Mouse (Mus musculus) 3134 (cell line): ENCODE data around the gene Npcd.

ENCODE experiments used
- DNase-seq: peaks from one replicate; pipeline ENCODE4 v3.0.0-alpha.2; 2011; ENCODE audit warnings: low spot score; ENCODE audit not compliant: insufficient read length; ENCODE audit errors: extremely low read depth

Gene Npcd

DNA sequence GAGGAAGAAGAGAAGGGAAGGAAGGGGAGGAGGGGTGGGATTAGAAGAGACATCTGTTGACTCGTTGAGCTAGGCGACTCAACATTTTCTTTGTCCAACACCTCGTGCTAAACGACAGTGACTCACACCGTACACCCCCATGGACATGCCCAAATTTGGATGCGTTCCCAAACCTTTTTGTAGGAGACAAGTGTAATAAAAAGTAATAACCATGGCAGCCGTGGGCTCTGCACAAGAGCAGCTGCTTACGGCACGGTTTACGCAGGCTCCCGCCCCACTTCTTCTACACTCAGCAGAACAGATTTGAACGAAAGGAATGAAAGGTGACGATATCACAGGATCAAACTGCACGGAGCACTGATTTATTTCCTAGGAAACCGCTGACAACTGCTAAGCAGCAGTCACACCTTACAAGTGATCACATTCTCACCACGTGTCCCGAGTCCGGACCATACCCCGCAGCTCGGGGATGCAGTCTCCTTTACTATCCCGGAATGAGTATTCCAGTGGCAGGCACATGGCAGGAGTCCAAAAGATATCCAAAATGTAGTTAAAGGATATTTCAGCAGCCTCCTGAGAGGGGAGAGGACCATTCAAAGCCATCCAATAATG is 63.3 kb downstream of the Npcd start:
- peak; percentile 62 for DNase-seq

DNA sequence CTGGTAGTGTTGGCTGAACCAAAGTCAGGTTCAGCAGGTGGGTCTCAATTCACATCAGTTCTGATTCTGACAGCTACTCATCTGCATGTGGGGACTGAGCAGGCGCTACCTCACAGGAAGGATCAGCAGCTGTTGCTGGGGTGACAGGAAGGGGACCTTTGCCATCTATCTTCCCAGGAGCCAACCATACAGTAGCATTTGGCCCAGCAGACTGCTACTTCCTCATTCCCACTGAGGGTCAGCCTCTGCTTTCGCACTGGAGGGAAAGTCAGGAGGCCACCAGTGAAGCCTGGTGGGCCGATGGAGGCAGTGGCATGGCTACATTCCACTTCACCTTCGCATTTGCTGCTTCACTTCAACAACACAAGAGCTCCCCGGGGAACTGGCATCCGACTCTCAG is 65.7 kb downstream of the Npcd start:
- no peak for DNase-seq

DNA sequence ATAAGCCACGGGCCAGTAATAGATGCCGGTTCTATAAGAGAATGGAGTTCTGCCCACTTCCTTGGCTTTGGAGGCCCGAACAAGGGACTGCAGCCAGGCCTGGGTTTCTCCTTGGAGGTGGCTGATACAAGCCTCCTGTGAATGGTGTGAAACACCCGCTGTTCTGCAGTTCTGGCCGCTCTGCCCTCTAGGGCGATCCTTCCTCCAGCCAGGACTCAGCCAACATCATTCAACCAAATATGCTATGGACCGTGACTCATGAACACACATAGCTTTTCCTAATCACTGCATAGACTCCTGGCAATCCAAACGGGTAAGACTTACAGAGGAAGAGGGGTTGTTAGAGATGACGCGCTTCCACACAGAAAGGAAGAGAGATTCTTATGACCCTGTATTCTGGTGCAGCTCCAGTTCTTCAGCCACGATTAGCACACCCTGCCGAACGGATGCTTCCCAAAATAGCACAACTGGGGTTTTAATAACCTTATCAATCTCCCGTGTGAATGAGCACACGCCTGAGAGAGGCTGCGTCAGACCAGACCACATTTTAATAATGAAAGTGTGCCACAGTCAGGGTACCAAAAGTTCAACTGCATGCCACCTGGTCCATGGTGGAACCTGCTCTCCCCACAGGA is 66.6 kb downstream of the Npcd start:
- DNase-seq: no peak

DNA sequence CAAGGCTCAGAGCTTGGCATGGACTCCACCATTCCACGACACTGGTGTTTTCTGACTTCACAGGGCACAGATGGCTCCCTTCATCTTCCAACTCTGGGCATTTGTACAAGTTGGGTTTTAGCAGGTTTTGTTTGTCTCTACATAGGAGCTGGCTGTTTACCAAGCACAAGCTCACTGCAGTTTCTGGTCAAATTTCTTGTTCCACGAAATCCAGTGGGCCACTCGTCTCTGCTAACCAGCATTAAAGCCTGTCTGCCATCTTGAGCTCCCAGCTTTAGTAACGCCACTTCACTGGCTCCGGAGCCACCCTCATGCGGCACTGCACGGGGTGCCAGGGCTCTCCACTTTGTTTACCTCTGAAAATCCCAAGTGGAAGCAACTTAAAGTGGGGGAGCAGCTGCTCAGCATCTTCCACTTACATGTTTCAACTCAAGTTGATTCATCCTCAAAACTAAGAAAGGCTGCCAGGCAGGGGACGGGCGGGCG is 67.4 kb downstream of the Npcd start:
- no peak for DNase-seq

DNA sequence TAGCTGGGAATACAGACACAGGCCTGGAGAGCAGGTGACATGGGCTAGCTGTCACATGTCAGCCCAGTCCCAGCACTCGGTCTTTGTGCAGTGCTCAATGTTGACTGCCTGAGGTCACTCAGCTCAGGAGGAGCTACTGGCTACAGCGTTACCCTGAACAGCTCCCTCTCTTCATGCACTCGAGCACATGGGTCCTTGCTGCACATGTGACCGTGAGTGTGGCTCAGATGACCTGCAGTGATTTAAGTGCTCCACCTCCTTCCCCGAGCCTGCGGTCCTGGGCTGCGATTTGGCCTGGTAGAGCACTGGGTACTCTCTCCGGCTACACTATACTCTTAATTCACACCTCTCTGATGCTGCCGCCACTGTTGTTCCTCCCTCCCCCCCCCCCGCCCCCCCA is 67.9 kb downstream of the Npcd start:
- DNase-seq: no peak

DNA sequence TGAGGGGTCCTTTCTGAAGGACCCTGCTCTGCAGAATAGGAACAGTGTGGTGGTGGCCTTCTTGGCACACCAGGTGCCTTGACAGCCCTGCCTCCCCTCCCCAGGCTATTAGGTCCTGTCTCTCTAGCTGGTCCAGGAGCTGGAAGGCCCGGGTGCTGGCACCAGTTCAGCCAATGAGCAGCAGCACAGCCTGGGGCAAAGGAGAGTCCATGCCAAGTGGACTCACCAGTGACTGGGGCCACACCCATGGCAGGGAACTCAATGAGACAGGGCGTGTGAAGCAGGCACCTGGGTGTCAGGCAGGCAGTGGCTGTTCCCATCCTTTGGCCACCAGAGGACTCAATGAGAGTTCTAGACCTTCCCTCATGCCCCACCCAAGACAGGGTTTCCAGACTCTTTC is 68.7 kb downstream of the Npcd start:
- DNase-seq: peak; percentile 83

DNA sequence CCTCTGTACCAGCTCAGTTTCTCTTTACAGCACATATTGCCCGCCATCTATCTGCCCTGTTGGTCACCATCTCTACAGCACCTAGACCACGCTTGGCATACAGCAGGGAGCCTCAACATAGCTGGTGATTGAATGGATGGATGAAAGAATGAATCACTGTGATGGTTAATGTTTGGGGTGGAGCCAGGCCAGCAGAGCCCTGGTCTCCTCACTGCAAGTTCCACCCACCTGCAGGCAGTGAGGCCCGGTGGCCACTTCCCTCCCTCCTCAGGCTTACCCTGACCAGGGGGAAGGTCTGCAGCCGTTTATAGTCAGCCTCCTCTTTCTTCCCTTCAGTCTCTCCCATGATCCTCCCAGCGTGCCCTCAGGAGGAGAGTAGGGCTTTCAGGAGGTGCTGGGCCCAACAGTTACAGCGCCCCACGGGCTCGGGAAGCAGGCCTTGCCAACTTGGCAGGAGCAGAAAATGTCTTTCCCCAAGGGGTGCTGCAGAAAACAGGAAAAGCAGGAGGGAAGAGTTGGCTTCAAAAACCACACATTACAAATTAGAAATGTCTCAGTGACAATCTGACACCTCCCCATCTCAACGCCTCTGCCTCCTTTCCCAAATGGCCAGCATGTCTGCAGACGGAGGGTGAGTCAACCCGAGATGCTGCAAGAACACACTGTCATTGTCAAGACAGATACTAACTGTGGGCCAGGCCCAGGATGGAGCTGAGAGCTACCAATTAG is 69.3 kb downstream of the Npcd start:
- DNase-seq: peak; percentile 81

DNA sequence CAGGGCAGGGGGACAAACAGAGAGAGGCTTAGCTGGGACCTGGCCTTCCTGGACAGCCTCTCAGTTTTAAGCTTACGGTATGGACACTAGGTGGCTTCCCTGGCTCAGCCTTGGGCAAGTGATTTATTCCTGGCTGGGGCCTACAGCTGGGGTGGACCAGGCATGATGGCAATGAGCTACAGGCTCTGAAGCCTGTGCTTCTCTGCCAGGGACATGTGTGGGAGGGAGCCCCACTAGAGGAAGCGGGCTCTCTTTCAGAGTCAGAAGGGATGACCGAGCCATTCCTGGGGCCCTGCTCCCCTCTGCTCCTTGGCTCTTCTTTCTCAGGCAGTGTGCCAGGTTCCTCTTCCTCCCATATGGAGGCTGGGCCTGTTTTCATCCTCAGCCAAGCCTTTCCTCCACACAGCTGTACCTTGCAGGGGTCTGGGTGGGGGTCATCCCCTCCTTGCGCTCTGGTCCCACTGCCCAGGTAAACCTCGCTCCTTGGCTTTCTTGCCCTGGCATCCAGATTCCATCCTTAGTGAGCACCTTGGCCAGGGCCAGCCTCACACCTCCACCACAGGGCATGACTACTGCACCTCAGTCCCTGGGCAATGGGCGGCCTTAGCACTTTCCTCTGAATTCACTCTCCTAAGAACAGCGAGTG is 70.3 kb downstream of the Npcd start:
- peak; percentile 61 for DNase-seq

DNA sequence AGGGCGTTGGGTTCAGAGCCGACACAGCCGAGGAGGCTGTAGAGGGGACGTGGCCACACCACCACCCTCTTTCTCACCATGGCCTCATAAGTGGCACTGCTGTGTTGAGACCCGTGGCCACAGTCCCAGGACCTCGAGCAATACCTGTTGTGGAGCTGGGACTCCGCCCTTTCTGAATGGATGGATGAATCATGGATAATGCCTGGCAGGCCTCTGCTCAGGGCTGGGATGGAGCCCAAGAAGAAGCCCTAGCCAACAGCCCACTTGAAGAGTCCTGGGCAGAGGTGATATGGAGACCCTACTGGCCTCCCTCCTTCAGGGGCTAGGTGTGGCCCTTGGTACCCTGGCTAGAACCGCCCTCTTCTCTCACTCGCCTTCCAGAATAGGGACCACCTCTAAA is 71.0 kb downstream of the Npcd start:
- DNase-seq: no peak

DNA sequence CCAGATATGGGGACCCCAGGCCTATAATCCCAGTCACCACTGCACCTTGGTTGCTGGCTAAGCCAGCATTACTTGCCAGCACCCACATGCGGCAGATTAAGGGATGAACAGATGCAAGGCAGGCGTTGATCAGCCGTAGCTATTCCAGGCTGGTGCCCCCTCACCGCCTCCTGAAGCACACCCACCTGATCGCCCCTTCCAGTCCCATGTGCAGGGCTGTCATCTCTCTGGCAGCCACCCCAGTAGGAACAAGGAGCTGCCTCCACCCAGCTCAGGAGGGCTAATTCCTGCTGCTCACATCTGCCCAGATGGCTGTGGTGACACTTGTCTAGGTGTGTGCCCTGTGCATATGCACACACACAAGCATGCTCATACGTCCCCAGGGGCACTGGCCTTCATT is 73.1 kb downstream of the Npcd start:
- DNase-seq: no peak

DNA sequence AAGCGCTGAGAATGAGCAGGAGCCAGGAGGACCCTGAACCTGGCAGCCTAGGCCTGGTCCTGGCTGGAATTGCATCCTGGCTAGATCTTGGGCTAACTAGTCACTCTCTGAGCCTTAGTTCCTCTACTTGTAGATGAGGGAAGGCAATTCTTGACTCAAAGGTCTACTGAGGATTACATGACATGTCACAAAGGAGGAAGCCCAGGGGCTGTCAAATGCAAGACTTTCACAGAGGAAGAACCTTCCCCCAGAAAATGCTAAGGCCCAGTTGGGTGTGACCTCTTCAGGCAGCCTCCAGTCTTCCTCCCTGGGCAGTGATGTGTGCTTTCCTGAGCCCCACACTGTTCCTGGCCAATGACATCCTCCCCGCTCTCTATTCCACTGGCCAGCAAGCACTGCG is 76.9 kb downstream of the Npcd start:
- no peak for DNase-seq

DNA sequence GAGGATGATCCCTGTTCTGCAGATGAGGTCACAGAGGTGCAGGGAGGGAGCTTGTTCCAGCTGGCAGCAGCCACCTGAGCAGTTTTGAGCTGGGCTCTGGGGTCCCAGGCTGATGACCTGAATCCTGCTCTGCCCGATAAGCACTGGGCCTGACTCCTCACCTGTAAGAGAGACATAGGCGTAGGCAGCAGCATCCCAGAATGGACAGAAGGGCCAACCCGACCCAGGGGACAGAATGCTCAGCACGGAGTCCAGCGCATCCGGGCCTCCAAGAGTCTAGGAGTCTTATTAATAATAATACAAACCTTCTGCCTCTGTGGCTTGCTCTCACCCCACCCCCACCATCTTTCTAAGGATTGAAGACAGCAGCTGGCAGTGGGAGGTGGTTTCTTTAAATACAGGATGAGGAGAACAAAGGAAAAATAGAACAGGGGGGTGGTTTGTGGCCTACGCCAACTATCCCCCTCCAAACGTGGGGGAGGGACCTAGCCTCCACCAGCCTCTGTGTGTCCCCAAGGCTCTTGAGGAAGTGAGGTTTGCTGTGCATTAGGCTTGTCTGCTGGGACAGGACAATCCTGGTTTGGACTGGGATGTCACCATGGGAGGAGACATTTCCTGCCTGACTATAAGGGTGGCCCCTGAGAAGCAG is 77.9 kb downstream of the Npcd start:
- no peak for DNase-seq

DNA sequence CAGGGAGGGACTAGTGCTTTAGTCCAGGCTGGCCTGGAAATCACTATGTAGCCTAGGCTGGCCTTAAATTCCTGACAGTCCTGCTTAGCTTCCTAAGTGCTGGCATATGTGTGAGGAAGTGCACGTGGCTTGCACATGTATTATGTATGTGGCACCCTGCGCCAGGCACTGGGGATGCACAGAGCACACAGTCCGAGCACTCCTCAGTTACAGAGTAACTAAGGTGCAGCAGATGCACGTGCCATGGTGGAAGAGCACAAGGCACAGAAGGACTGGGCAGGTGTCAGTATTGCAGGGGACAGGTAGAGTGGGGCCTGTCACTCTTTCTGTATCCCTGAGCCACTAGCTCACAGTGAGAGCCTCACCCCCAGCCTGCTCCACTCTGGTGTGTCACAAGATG is 78.9 kb downstream of the Npcd start:
- DNase-seq: no peak

DNA sequence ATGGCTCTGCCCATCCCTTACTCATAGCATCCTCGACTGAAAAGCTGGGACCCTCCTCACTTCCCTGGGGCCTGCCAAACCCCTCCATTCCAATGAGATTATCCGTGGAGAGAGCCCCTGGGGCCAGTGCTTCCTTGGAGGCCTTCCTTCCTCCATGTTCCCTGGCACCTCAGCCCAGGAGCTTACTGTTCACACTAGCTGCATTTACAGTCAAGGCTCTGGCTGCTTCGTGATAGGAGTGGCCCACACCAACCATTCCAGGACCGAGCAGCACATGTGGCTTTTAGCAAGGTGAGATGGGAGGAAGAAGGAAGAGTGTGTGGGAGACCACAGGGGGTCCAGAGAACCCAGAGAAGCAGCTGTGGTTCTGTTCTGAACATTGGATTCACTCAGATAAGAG is 80.2 kb downstream of the Npcd start:
- DNase-seq: no peak

DNA sequence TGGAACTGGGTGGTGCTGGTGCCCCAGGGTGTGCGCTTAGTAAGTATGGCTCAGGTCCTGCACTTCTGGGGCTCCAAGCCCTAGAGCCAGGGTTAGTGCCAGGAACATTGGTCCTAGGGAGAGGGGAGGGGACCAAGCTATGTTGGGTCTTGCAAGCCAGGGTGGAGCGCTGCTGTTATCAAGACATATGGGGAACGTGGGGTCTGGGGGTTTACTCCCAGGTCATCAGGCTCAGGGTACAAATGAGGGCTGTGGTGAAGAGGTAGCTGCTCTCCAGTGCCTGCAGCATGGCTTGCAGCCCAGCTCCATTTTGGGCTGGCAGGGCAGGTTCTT is 80.7 kb downstream of the Npcd start:
- no peak for DNase-seq

DNA sequence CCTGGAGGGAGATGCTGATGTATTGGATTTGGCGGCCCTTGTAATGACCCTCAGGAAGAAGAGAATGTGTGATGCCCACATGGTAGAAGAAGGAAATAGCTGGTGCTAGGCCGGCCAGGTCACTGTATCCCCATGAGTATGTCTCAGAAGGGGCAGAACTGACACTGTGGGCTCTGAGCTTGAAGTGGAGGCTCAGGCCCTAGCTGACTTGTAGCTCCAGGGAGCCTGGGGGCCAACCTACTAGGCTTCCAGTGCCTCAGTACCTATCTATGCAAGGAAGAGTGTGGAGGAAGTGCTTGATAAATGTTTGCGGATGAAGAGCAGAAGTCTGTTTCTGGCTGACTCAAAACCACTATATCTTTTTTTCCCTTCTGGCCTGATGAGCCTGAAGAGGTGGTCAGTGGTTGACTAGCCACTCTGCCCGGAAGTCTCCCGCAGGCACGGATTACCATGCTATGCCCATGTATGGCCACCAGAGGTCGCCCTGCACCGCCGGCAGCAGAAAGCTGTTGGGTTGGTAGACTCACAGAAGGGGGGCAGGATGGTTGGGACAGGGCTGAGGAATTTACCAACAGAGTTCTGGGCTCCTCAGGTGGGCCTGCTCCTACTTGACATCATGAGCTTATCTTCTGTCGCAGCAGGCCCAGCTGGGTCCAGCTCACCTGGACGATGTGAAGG is 81.2 kb downstream of the Npcd start:
- peak; percentile 64 for DNase-seq

DNA sequence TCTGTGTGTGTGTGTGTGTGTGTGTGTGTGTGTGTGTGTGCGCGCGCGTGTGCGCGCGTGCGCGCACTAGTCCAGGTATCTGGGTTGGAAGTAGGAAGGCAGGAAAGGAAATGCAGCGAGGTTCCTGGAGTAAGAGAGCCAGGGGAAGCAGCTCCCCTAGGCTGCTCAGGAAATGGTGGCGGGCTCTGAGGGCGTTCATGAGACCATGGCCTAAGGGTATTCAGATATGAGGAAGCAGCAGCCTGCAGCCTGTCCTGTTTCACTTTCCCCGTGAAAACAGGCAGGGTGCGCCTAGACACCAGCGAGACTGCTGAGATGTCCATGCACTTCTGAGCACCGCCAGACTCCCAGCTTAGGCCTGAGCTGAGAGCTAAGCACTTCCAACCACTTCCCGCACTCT is 82.3 kb downstream of the Npcd start:
- no peak for DNase-seq

DNA sequence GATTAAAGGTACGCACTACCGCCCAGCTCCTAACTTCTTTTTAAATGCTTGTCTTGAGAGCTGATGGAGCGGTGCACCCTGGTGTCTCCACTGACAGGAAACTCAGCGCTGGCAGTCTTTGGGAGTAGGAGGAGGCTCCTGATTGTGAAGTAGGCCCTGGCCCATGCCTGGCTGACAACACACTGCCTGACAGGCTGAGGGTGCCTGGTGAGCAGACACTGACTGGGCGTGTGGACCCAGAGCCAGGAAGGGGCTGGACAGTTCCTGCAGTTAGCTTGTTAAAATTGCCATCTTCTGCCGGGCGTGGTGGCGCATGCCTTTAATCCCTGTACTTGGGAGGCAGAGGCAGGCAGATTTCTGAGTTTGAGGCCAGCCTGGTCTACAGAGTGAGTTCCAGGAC is 83.8 kb downstream of the Npcd start:
- DNase-seq: no peak

DNA sequence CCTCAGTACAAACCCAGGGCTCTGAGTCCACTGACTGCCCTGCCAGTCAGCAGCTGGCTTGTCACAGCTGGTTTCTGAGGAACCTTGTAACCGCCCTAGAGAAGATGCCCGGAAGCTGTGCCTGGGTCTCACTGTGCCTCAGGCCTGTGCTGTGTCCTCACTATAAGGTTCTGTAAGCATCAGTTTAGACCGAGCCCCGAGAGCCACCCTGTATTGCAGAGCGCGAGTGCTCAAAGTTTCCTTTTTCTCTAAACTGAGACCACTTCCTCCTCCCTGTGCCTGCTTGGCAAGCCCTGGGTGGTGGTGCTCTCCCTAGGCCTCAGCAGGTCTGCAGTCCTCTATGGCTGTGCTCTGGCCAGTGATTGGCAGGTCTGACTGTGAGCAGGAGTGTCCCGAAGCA is 84.9 kb downstream of the Npcd start:
- no peak for DNase-seq

DNA sequence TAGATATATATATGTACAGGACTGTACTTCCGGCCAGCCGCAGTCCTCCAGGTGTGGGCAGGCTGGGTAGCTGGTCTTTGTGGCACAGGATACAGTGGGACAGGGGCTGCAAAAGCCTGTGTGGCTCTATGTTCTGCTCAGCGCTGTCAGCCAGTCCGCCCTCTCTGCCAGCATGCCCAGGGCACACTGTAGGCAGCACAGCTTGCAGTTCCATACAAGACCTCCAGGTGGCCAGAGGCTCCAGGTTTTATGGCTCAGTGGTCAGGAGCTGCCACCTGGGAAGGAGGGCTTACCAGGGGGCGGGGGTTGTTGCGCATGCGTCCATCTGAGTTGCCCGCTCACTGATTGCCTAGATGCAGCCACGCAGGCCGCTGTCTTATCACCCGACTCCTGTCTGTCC is 86.0 kb downstream of the Npcd start:
- no peak for DNase-seq

DNA sequence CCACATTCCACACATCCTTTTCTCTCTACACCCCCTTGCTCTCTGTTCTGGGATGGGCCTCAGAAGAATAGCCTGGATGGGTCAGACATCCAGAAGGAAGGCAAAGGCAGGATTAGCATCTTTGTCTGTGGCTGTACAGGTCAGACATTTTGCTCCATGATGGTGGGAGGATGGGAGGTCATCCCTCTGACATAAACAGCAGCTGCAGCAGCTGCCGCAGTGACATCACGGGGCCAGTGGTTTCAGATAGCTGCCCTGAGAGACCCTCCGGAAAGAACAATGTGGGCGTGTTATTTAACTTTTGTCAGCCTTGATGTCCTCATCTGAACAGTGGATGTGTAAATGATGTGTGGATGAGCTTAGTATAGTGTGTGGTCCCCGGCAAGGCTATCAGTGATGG is 88.2 kb downstream of the Npcd start:
- no peak for DNase-seq
